In the genomic region with DNA sequence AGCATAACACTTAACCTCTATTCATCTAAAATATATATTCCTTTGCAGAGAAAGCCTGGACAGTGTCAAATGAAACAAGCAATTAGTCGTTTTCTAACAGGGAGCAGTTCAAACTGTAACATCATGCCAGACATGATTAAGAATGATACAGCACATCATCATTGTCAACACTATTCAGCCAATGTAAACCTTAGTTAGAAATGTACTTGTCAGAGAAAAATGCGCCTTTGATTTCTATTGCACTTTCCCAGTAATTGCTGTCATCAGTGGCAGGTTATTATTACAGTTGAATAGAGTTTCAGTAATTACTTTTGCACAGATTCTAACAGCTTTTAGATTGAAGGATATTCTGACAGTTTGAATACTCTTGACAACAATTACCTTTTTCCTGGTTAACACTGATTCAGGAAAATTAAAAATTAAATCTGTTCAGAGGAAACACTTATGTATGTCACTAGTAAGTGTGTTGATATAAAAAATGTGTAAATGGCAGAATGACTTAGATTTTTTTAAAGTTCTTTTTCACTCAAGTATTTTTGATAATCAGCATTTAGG, we compare ENCODE assay signal across 18 mouse cellular contexts.
"Had no signal": no experiment of that assay in that cellular context is flagged by ENCODE, and none has a peak within 500 bp of the region (broad histone marks: within the 10 kb centered on the region; RNA-seq: fewer than 3 reads in every experiment).

No protein-coding gene starts in this region.

- H3K27ac ChIP-seq: kidney, embryonic 15.5 days; left cerebral cortex, adult 2 months; liver, embryonic 13.5 days; macrophage; midbrain, embryonic 12.5 days; midbrain, embryonic 15.5 days; neural tube, embryonic 12.5 days; neural tube, embryonic 15.5 days; stomach, postnatal 0 days had no signal

- ATAC-seq: lung, postnatal 0 days; midbrain, embryonic 15.5 days had no signal

- DNase-seq: kidney, adult 8-10 months; kidney, postnatal 10 days; kidney, postnatal 36 days; layer of hippocampus, postnatal 36 days; liver, embryonic 13.5 days; lung, embryonic 14.5 days; thymus, adult 2 months; thymus, postnatal 14 days; thymus, postnatal 4 days had no signal

- H3K9me3 ChIP-seq: kidney, embryonic 15.5 days; liver, embryonic 13.5 days; midbrain, embryonic 12.5 days; midbrain, embryonic 15.5 days; neural tube, embryonic 12.5 days; neural tube, embryonic 15.5 days had no signal

- H3K4me3 ChIP-seq: kidney, embryonic 15.5 days; left cerebral cortex, adult 2 months; liver, embryonic 13.5 days; midbrain, embryonic 12.5 days; midbrain, embryonic 15.5 days; neural tube, embryonic 12.5 days; neural tube, embryonic 15.5 days had no signal

- H3K4me1 ChIP-seq: kidney, embryonic 15.5 days; liver, embryonic 13.5 days; midbrain, embryonic 12.5 days; midbrain, embryonic 15.5 days; neural tube, embryonic 12.5 days; neural tube, embryonic 15.5 days had no signal

- H3K27me3 ChIP-seq: kidney, embryonic 15.5 days; liver, embryonic 13.5 days; midbrain, embryonic 12.5 days; midbrain, embryonic 15.5 days; neural tube, embryonic 12.5 days; neural tube, embryonic 15.5 days had no signal

- H3K36me3 ChIP-seq: kidney, embryonic 15.5 days; liver, embryonic 13.5 days; midbrain, embryonic 12.5 days; midbrain, embryonic 15.5 days; neural tube, embryonic 12.5 days; neural tube, embryonic 15.5 days had no signal

- H3K4me2 ChIP-seq: kidney, embryonic 15.5 days; liver, embryonic 13.5 days; lung, embryonic 14.5 days; midbrain, embryonic 12.5 days; midbrain, embryonic 15.5 days; neural tube, embryonic 12.5 days; neural tube, embryonic 15.5 days had no signal

- H3K9ac ChIP-seq: kidney, embryonic 15.5 days; liver, embryonic 13.5 days; lung, embryonic 14.5 days; midbrain, embryonic 12.5 days; midbrain, embryonic 15.5 days; neural tube, embryonic 12.5 days; neural tube, embryonic 15.5 days had no signal
